Mouse (Mus musculus) retina, postnatal 7 days (tissue): Measurements from ENCODE around the gene Exosc5.

Experiments
- DNase-seq: peaks from one replicate; pipeline ENCODE4 v3.0.0-alpha.2; 2012; ENCODE audit warnings: low read depth, low spot score

The Exosc5 gene

GRCm38 (mm10) chr7:25658657-25659472 is at the start of gene Exosc5, which contains the start of gene Bckdha:
Exosc5 (plus strand) TSS chr7:25659164.
Bckdha (minus strand) TSS chr7:25658981.
- DNase-seq: peak; percentile 100

DNA sequence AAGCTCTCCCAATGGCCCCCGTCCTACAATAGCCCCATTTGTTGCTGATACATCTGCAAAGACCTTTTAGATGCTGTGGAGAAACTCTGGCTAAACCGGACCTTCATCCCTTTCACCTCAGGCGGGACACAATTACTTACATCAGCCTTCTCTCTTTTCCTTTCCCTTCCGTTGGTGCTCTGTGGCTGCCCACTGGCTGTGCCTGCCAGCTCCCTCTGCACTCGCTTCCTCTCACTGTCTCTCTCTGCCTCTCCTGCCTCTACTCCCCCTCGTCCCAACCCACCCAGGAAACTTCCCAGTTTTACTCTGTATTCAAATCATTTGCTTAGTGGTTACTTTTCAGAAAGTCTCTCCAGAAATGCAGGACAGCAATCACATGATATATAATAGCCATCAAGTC is 48.9 kb upstream of the Exosc5 start:
- no peak for DNase-seq

DNA sequence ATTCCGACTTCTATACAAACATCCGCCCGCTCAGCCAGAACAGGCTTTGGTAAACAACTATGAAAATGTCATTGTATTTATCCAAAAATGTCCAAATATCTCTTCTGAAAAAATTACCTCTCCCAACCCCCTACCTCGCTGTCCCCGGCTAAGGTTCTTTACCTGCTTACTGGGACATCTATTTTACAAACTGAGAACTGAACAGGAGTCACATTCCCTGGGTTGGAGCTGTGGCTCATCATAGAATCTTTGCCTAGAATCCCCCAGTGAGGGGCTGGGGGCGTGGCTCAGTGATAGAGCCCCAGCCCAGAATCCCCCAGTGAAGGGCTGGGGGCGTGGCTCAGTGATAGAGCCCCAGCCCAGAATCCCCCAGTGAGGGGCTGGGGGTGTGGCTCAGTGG is 47.5 kb upstream of the Exosc5 start:
- DNase-seq: no peak

DNA sequence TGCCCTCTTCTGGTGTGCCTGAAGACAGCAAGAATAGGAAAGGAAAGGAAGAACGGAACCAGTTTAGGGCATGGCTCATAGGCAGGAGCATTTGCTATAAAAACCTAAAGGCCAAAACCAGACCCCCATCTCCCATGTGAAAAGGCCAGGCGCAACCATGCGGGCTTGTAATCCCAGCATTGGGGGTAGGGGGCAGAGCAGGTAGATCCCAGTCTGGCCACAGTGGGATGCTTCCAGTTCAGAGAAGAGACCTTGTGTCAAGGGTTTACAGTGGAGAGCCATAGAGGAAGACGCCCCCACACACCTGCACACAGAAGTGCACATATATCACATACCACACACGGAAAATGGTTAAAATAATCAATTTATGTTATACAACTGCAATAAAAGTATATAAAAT is 44.9 kb upstream of the Exosc5 start:
- no peak for DNase-seq

GRCm38 (mm10) chr7:25614831-25615705 is 43.9 kb upstream of the Exosc5 start:
- no peak for DNase-seq

DNA sequence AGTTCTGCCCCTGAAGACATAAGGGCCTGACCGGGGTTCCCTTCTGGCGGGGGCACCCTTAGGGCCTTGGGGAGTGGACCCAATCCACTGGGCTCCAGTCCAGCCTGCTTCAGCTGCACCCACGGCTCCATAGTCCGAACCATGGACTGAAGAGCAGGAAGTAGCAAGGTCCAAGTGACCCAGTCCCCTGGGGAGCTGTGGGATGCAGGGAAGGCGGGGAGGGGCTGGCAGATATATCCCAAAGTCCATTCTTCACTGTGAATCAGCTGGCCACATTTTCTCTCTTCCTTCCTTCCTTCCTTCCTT is 43.3 kb upstream of the Exosc5 start, which contains the start of gene Erich4:
Gene Erich4 (minus strand): TSS at position 187 of the 306 bp plus-strand sequence.
- DNase-seq: no peak

DNA sequence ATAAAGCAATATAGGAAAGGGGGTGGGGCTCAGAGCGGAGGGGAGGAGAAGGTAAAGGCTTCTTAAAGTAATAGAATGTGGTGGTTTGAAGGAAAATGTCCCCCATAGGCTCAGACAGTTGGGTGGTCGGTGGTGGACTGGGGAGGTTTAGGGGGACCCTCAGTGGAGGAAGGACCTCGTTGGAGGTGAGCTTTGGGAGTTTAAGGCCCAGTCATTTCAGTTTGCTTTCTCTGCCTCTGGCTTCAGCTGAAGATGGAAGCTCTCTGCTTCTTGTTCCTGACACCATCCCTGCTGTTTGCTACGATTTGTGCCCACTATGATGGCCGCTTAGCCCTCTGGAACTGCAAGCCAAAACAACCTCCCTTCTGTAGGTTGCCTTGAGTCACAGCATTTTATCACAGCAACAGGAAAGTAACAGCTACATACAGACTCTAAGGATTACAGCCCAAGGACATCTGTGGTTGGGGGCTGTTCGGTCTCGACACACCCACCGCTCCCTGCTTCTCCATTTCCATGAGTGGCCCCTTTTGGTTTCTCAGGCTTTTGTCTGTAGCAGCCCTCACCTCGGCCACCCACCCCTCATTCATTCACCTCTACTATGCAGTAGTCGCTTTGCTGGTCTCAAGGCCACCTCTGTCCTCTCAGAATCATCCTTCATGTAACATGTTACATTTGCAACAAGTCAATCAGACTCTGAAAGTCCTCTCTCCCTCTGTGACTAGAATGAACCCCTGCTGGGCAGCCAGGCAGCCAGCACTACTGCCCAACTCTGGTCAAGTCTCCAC is 41.4 kb upstream of the Exosc5 start:
- DNase-seq: no peak

GRCm38 (mm10) chr7:25618865-25619721 is 39.9 kb upstream of the Exosc5 start, which contains the start of gene Dmac2:
Dmac2 (plus strand) TSS chr7:25619414.
- DNase-seq: peak; percentile 88

- DNase-seq: no peak
These were observed 39.3 kb upstream of the Exosc5 start for GRCm38 (mm10) chr7:25619722-25619991.

DNA sequence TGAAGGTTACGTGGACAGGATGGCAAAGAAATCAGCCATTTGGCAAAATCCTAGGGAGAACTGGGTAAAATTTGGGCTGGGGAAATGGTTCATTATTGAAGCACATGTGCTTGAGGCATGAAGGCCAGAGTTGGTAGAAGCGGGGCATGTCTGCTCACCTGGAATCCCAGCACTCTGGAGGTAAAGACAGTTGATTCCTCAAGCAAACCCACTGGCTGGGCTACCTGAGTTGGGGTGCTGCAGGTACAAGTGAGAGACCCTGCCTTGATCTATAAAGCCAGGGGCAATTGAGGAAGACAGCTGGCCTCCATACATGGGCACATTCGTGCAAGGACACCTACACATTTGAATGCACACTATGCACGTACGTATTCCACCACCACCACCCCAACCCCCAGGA is 38.9 kb upstream of the Exosc5 start:
- DNase-seq: no peak

GRCm38 (mm10) chr7:25620751-25621150 is 38.2 kb upstream of the Exosc5 start:
- DNase-seq: no peak

GRCm38 (mm10) chr7:25623857-25624370 is 35.0 kb upstream of the Exosc5 start:
- no peak for DNase-seq

DNA sequence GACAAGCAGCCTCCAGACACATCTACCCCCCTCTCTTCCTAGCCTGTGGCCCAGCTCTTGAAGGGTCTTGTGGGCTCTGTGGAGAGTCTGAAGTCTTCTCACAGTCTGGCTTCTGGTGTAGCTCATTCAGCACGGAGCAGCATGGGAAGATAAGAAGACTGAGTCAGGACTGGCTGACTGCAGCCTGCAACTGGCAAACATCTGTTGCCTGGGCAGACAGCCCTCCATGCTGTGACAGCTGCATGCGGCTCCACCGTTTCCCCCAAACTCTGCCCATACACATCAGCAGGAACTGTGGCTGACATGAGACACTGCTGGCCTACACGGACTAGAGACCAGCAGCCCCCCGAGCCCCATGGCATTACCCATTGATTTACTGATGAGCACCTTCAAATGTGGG is 34.1 kb upstream of the Exosc5 start:
- no peak for DNase-seq

- DNase-seq: no peak
These were observed 33.2 kb upstream of the Exosc5 start for GRCm38 (mm10) chr7:25625594-25626250.

- no peak for DNase-seq
These were observed 32.2 kb upstream of the Exosc5 start, which contains the start of gene B3gnt8 for GRCm38 (mm10) chr7:25626509-25627430. B3gnt8 (plus strand) TSS chr7:25626654.

- no peak for DNase-seq
These were observed 31.3 kb upstream of the Exosc5 start for GRCm38 (mm10) chr7:25627431-25628322.

- DNase-seq: no peak
These were observed 30.7 kb upstream of the Exosc5 start for GRCm38 (mm10) chr7:25628323-25628620.

DNA sequence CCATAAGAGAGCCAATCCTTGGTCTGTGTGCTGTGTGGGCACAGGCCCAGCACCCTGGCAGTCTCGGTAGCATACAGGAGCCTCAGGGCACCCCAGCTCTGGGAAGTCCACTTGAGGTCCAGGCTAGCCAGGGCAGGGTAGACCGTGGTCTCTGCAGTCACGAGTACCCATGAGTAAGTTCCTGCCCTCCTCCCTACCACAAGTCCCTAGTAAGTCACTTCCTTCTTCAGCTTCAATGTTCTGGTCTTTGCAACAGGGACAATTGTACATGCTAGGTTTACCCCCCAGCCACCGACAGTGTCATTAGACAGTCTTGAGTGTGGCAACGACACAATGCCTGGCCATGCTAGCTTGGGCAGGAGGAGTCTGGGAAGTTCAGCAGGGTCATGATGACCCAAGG is 26.3 kb upstream of the Exosc5 start:
- no peak for DNase-seq
